10 mouse cellular contexts compared by ENCODE assay signal in the genomic region with DNA sequence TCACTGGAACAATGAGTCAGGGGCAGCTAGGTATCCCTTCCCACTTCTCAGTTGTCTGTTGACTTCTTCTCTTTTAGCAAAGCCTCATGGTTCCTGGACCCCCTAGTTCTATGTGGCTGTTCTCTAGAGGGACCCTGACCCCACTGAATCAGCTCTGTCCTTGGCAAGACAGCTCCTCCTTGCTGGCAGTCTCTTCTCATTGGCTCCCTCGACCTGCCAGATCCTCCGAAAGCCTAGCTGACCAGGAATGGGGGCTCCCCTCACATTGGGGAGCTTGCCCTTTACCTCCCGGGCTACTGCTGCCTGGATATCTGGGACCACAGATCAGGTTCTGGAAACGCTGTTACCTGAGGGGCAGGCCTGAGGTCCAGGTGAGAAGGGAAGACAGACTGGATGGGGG. TPM values are rescaled to one million over a fixed set of nuclear protein-coding genes. Genes with fewer than 3 reads are reported as not detected.
DNase-seq lines count a peak whose midpoint lies in the region; ATAC-seq and TF ChIP-seq lines count a peak whose summit lies in the region.
"Had no signal": no experiment of that assay in that cellular context is flagged by ENCODE, and none has a peak within 500 bp of the region (broad histone marks: within the 10 kb centered on the region; RNA-seq: fewer than 3 reads in every experiment).

No protein-coding gene starts in this region.

- no peak for TF ChIP-seq CTCF in kidney, postnatal 0 days (IDR thresholded peaks at IDR 0.05; ENCODE audit: low read depth)

- WGBS in forebrain, embryonic 12.5 days, result 85% methylated on average over 4 of the region's 4 CpGs
- 82% methylated on average over 4 of the region's 4 CpGs for WGBS in forebrain, embryonic 11.5 days
- 91% methylated on average over 4 of the region's 4 CpGs for WGBS in kidney, postnatal 0 days
- 74% methylated on average over 4 of the region's 4 CpGs for WGBS in liver, embryonic 13.5 days (ENCODE audit: insufficient replicate concordance)

- 0 out of 2 replicates have a peak overlapping the region, but pooled peaks have one; percentile 3 for H3K27ac ChIP-seq in forebrain, embryonic 12.5 days
- no peak overlapping the region for H3K27ac ChIP-seq in forebrain, embryonic 11.5 days (ENCODE audit: low read depth, low read length)
- 0 out of 2 replicates have a peak overlapping the region, but pooled peaks have one; percentile 99 for H3K27ac ChIP-seq in kidney, postnatal 0 days
- 0 out of 2 replicates have a peak overlapping the region, but pooled peaks have one; percentile 96 for H3K27ac ChIP-seq in liver, embryonic 13.5 days

- H3K4me3 ChIP-seq in forebrain, embryonic 12.5 days (replicated peaks), result no peak overlapping the region
- no peak overlapping the region for H3K4me3 ChIP-seq in forebrain, embryonic 11.5 days (ENCODE audit: low read depth, low read length)
- no peak overlapping the region for H3K4me3 ChIP-seq in kidney, postnatal 0 days (replicated peaks; ENCODE audit: low read depth, low read length)
- no peak overlapping the region for H3K4me3 ChIP-seq in liver, embryonic 13.5 days (replicated peaks)

- peaks cover 28% of the 10 kb centered on the region for H3K36me3 ChIP-seq in forebrain, embryonic 12.5 days (replicated peaks)
- H3K36me3 ChIP-seq in forebrain, embryonic 11.5 days (ENCODE audit: control insufficient read depth, insufficient read depth, low read length), result no peaks in the 10 kb centered on the region; the same call in 1 of the 2 replicates
- H3K36me3 ChIP-seq in kidney, postnatal 0 days (ENCODE audit: insufficient read depth, low read length), result peaks cover 9% of the 10 kb centered on the region; the same call in 1 of the 2 replicates
- H3K36me3 ChIP-seq in liver, embryonic 13.5 days, result peaks cover 20% of the 10 kb centered on the region

- no peak overlapping the region; the same call in 1 of the 2 replicates for H3K4me2 ChIP-seq in forebrain, embryonic 12.5 days
- H3K4me2 ChIP-seq in forebrain, embryonic 11.5 days (ENCODE audit: low read depth, low read length, severe bottlenecking), result no peak overlapping the region
- no peak overlapping the region for H3K4me2 ChIP-seq in kidney, postnatal 0 days (ENCODE audit: low read length)
- H3K4me2 ChIP-seq in liver, embryonic 13.5 days, result no peak overlapping the region

- ATAC-seq in forebrain, embryonic 12.5 days (ENCODE audit: low FRiP score), result no peak
- ATAC-seq in forebrain, embryonic 11.5 days (replicated peaks; ENCODE audit: low FRiP score), result no peak
- ATAC-seq in kidney, postnatal 0 days (replicated peaks; ENCODE audit: low FRiP score, low read depth), result no peak
- no peak for ATAC-seq in liver, embryonic 13.5 days (ENCODE audit: low read depth)
- ATAC-seq in activated CD4-positive, CD25-positive, alpha-beta regulatory T cell, adult 4 months, result no peak

- DNase-seq in forebrain, embryonic 11.5 days (ENCODE audit: low spot score), result no peak
- DNase-seq in kidney, postnatal 0 days (ENCODE audit: low spot score), result no peak
- DNase-seq in kidney, postnatal 14 days, result no peak
- DNase-seq in adrenal gland, postnatal 14 days, result peak; percentile 37
- no peak for DNase-seq in liver, embryonic 13.5 days
- DNase-seq in natural killer cell, adult 2 months (ENCODE audit: low spot score in 2 of 2), result no peak
- DNase-seq: cerebellum, adult 8-10 months had no signal

- peak overlapping the region; percentile 33; the same call in 1 of the 2 replicates for H3K9ac ChIP-seq in forebrain, embryonic 12.5 days
- H3K9ac ChIP-seq in forebrain, embryonic 11.5 days (ENCODE audit: low read length), result no peak overlapping the region
- H3K9ac ChIP-seq in kidney, postnatal 0 days (ENCODE audit: low read depth, low read length), result no peak overlapping the region
- H3K9ac ChIP-seq in liver, embryonic 13.5 days, result 0 out of 2 replicates have a peak overlapping the region, but pooled peaks have one; percentile 88

- peaks cover 37% of the 10 kb centered on the region for H3K4me1 ChIP-seq in forebrain, embryonic 12.5 days
- peaks cover 9% of the 10 kb centered on the region for H3K4me1 ChIP-seq in forebrain, embryonic 11.5 days (replicated peaks; ENCODE audit: control insufficient read depth, insufficient read depth, low read length)
- peaks cover 20% of the 10 kb centered on the region for H3K4me1 ChIP-seq in kidney, postnatal 0 days (replicated peaks; ENCODE audit: insufficient read depth, low read length)
- H3K4me1 ChIP-seq in liver, embryonic 13.5 days (replicated peaks), result peaks cover 53% of the 10 kb centered on the region

- no peaks in the 10 kb centered on the region for H3K27me3 ChIP-seq in forebrain, embryonic 12.5 days
- H3K27me3 ChIP-seq in forebrain, embryonic 11.5 days (ENCODE audit: control insufficient read depth, insufficient read depth, low read length), result no peaks in the 10 kb centered on the region
- H3K27me3 ChIP-seq in kidney, postnatal 0 days (ENCODE audit: insufficient read depth, low read length), result no peaks in the 10 kb centered on the region
- no peaks in the 10 kb centered on the region for H3K27me3 ChIP-seq in liver, embryonic 13.5 days

- H3K9me3 ChIP-seq in forebrain, embryonic 12.5 days, result no peaks in the 10 kb centered on the region
- no peaks in the 10 kb centered on the region for H3K9me3 ChIP-seq in forebrain, embryonic 11.5 days (ENCODE audit: control insufficient read depth, low read length)
- no peaks in the 10 kb centered on the region for H3K9me3 ChIP-seq in kidney, postnatal 0 days (replicated peaks; ENCODE audit: low read length)
- H3K9me3 ChIP-seq in liver, embryonic 13.5 days (replicated peaks), result no peaks in the 10 kb centered on the region

RNA-seq across cellular contexts. Expression of gene Sf3b4, which starts 1.9 kb away (rescaled TPM):
- 185 and 201 TPM in 2 replicates for polyA plus RNA-seq in forebrain, embryonic 12.5 days (2016; fragmentation: Nextera tagmentation; extraction: Ambion mirVana)
- 230 and 253 TPM in 2 replicates for polyA plus RNA-seq in forebrain, embryonic 11.5 days (2014; fragmentation: Nextera tagmentation; extraction: Ambion mirVana)
- 128 and 138 TPM in 2 replicates for polyA plus RNA-seq in kidney, postnatal 0 days (2015; fragmentation: Nextera tagmentation; extraction: Ambion mirVana)
- total RNA-seq in adrenal gland, postnatal 14 days (2021), result 52.0 and 57.5 TPM in 2 replicates
- 103 and 110 TPM in 2 replicates for polyA plus RNA-seq in liver, embryonic 13.5 days (2015; fragmentation: Nextera tagmentation; extraction: Ambion mirVana)
- polyA plus RNA-seq in activated CD4-positive, CD25-positive, alpha-beta regulatory T cell, adult 4 months (2017; shearing (Covaris generic)), result 10 to 100 TPM; 65.6 to 75.0 TPM

RNA-seq across cellular contexts. Expression of gene Mtmr11, which starts 8.5 kb away (rescaled TPM):
- polyA plus RNA-seq in forebrain, embryonic 12.5 days (2016; fragmentation: Nextera tagmentation; extraction: Ambion mirVana), result 13.4 and 17.8 TPM in 2 replicates
- 13.6 and 16.6 TPM in 2 replicates for polyA plus RNA-seq in forebrain, embryonic 11.5 days (2014; fragmentation: Nextera tagmentation; extraction: Ambion mirVana)
- polyA plus RNA-seq in kidney, postnatal 0 days (2015; fragmentation: Nextera tagmentation; extraction: Ambion mirVana), result 27.1 and 35.0 TPM in 2 replicates
- 9.3 and 15.6 TPM in 2 replicates for total RNA-seq in adrenal gland, postnatal 14 days (2021)
- 1.9 and 2.2 TPM in 2 replicates for polyA plus RNA-seq in liver, embryonic 13.5 days (2015; fragmentation: Nextera tagmentation; extraction: Ambion mirVana)
- 1 to 10 TPM in 1 of 2 experiments, under 1 TPM in 1; 0.62 to 2.0 TPM for polyA plus RNA-seq in activated CD4-positive, CD25-positive, alpha-beta regulatory T cell, adult 4 months (2017; shearing (Covaris generic))

RNA-seq across cellular contexts. Expression of gene Sv2a, which starts 10.7 kb away (rescaled TPM):
- 22.9 and 24.3 TPM in 2 replicates for polyA plus RNA-seq in forebrain, embryonic 12.5 days (2016; fragmentation: Nextera tagmentation; extraction: Ambion mirVana)
- 8.2 and 9.0 TPM in 2 replicates for polyA plus RNA-seq in forebrain, embryonic 11.5 days (2014; fragmentation: Nextera tagmentation; extraction: Ambion mirVana)
- 9.4 and 12.2 TPM in 2 replicates for polyA plus RNA-seq in kidney, postnatal 0 days (2015; fragmentation: Nextera tagmentation; extraction: Ambion mirVana)
- total RNA-seq in adrenal gland, postnatal 14 days (2021), result 9.0 and 10.4 TPM in 2 replicates
- polyA plus RNA-seq in liver, embryonic 13.5 days (2015; fragmentation: Nextera tagmentation; extraction: Ambion mirVana), result 0.44 and 0.49 TPM in 2 replicates
- polyA plus RNA-seq in activated CD4-positive, CD25-positive, alpha-beta regulatory T cell, adult 4 months (2017; shearing (Covaris generic)), result 1 to 10 TPM in 1 of 2 experiments, under 1 TPM in 1; 0.83 to 1.9 TPM

RNA-seq across cellular contexts. Expression of gene Bola1, which starts 49.2 kb away (rescaled TPM):
- polyA plus RNA-seq in forebrain, embryonic 12.5 days (2016; fragmentation: Nextera tagmentation; extraction: Ambion mirVana), result 72.2 and 77.9 TPM in 2 replicates
- 75.7 and 83.7 TPM in 2 replicates for polyA plus RNA-seq in forebrain, embryonic 11.5 days (2014; fragmentation: Nextera tagmentation; extraction: Ambion mirVana)
- polyA plus RNA-seq in kidney, postnatal 0 days (2015; fragmentation: Nextera tagmentation; extraction: Ambion mirVana), result 66.4 and 70.5 TPM in 2 replicates
- total RNA-seq in adrenal gland, postnatal 14 days (2021), result 33.1 and 33.2 TPM in 2 replicates
- 50.7 and 56.1 TPM in 2 replicates for polyA plus RNA-seq in liver, embryonic 13.5 days (2015; fragmentation: Nextera tagmentation; extraction: Ambion mirVana)
- 10 to 100 TPM; 31.4 to 31.8 TPM for polyA plus RNA-seq in activated CD4-positive, CD25-positive, alpha-beta regulatory T cell, adult 4 months (2017; shearing (Covaris generic))

RNA-seq across cellular contexts. Expression of gene Hist2h2ab, which starts 49.4 kb away (rescaled TPM):
- 1.1 and 1.7 TPM in 2 replicates for polyA plus RNA-seq in forebrain, embryonic 12.5 days (2016; fragmentation: Nextera tagmentation; extraction: Ambion mirVana)
- 0.71 TPM in 1 of 2 replicates, not detected in the other for polyA plus RNA-seq in forebrain, embryonic 11.5 days (2014; fragmentation: Nextera tagmentation; extraction: Ambion mirVana)
- not detected in 2 replicates for polyA plus RNA-seq in kidney, postnatal 0 days (2015; fragmentation: Nextera tagmentation; extraction: Ambion mirVana)
- total RNA-seq in adrenal gland, postnatal 14 days (2021), result 14.3 and 17.6 TPM in 2 replicates
- 0.85 TPM in 1 of 2 replicates, not detected in the other for polyA plus RNA-seq in liver, embryonic 13.5 days (2015; fragmentation: Nextera tagmentation; extraction: Ambion mirVana)
- polyA plus RNA-seq in activated CD4-positive, CD25-positive, alpha-beta regulatory T cell, adult 4 months (2017; shearing (Covaris generic)), result 1 to 10 TPM in 1 of 2 experiments, not detected in 1; 1.3 TPM
- polyA plus RNA-seq: heart, embryonic 16.5 days had no signal

Comparison
In these comparisons a context has a peak if more than half of its experiments do, and no peak if none do; other contexts are left out.
1. H3K9ac ChIP-seq: peak in forebrain, embryonic 12.5 days (single experiment) and liver, embryonic 13.5 days (single experiment); none in forebrain, embryonic 11.5 days (single experiment) and kidney, postnatal 0 days (single experiment).